Mouse (Mus musculus) stomach, postnatal 0 days (tissue): ENCODE measurements around the gene Arid5b. TPM values are rescaled to one million over a fixed set of nuclear protein-coding genes. Genes with fewer than 3 reads are reported as not detected.

Experiments
- ATAC-seq: fragments of 200-750 bp; cut with Nextera tagmentation; 2 replicates; pipeline ENCODE4 v1.8.0; 2017; ENCODE audit not compliant: low FRiP score, low TSS enrichment
- DNase-seq: peaks from one replicate; pipeline ENCODE4 v3.0.0-alpha.2; 2016; ENCODE audit warnings: low spot score
- H3K27ac ChIP-seq: fragments of 300-500 bp; sonication (generic); replicated peaks from 2 replicates; pipeline ENCODE4 v1.5.1; 2014; ENCODE audit warnings: mild to moderate bottlenecking, control low read depth
- H3K27me3 ChIP-seq: fragments of 300-500 bp; sonication (generic); 2 replicates; pipeline ENCODE4 v1.6.1; 2014; ENCODE audit warnings: low read length; ENCODE audit not compliant: control insufficient read depth, insufficient read depth
- H3K36me3 ChIP-seq: fragments of 300-500 bp; sonication (generic); 2 replicates; pipeline ENCODE4 v1.6.1; 2014; ENCODE audit warnings: low read length, mixed read lengths; ENCODE audit not compliant: control insufficient read depth, insufficient read depth
- H3K4me1 ChIP-seq: fragments of 300-500 bp; sonication (generic); replicated peaks from 2 replicates; pipeline ENCODE4 v1.6.1; 2014; ENCODE audit warnings: antibody characterized with exemption; ENCODE audit not compliant: control insufficient read depth, insufficient read depth
- H3K4me2 ChIP-seq: fragments of 300-500 bp; sonication (generic); replicated peaks from 2 replicates; pipeline ENCODE4 v1.6.1; 2014; ENCODE audit warnings: low read depth, mild to moderate bottlenecking, control low read depth, moderate library complexity
- H3K4me3 ChIP-seq: fragments of 300-500 bp; sonication (generic); 2 replicates; pipeline ENCODE4 v1.5.1; 2014; ENCODE audit warnings: low read depth, low read length, control low read depth
- H3K9ac ChIP-seq: fragments of 300-500 bp; sonication (generic); 2 replicates; pipeline ENCODE4 v1.6.1; 2014; ENCODE audit warnings: mild to moderate bottlenecking, low read length, control low read depth, mixed read lengths
- H3K9me3 ChIP-seq: fragments of 300-500 bp; sonication (generic); 2 replicates; pipeline ENCODE4 v1.6.1; 2016; ENCODE audit warnings: low read length; ENCODE audit not compliant: control insufficient read depth
- CTCF ChIP-seq: IDR thresholded peaks from 2 replicates; pipeline ENCODE4 v1.5.1; 2016; ENCODE audit warnings: antibody characterized with exemption, low read depth, mild to moderate bottlenecking, moderate library complexity
- EP300 ChIP-seq: optimal IDR thresholded peaks from 2 replicates; pipeline ENCODE3; 2016; ENCODE audit warnings: antibody characterized with exemption
- WGBS: fragments of 180-500 bp; shearing (Covaris S2); extraction: QIAGEN DNeasy Blood & Tissue Kit; methylation state at CpG from one replicate; pipeline ENCODE4 v1.1.7; 2014; 5-methylcytosine and 5-hydroxymethylcytosine counted together
- polyA plus RNA-seq: library from polyadenylated mRNA; unstranded; fragments of >200 nt; fragmentation: Nextera tagmentation; extraction: Ambion mirVana; gene quantifications from 2 replicates; pipeline ENCODE4 v1.2.1, GENCODE M21; 2015

Gene Arid5b
- polyA plus RNA-seq, 1 experiment from 2014 or later, result 18.3 TPM

GRCm38 (mm10) chr10:68156646-68157245 lies 121.8 kb downstream of the Arid5b start:
- H3K27me3 ChIP-seq, result no peaks in the 10 kb centered on the region
- TF ChIP-seq CTCF (no peak), EP300 (no peak)
- H3K9ac ChIP-seq, result no peak overlapping the region
- no peak overlapping the region for H3K27ac ChIP-seq
- DNase-seq, result no peak
- no peak for ATAC-seq
- H3K4me2 ChIP-seq, result no peak overlapping the region
- H3K9me3 ChIP-seq, result no peaks in the 10 kb centered on the region
- H3K36me3 ChIP-seq, result no peaks in the 10 kb centered on the region
- H3K4me3 ChIP-seq, result no peak overlapping the region
- 40% methylated on average over 10 of the region's 10 CpGs for WGBS
- peaks cover 4% of the 10 kb centered on the region; the same call in 1 of the 2 replicates for H3K4me1 ChIP-seq

- Histone ChIP-seq H3K27ac (no peak overlapping the region), H3K4me2 (no peak overlapping the region), H3K9me3 (no peaks in the 10 kb centered on the region), H3K4me3 (no peak overlapping the region), H3K27me3 (no peaks in the 10 kb centered on the region), H3K36me3 (no peaks in the 10 kb centered on the region), H3K9ac (no peak overlapping the region), H3K4me1 (peaks cover 4% of the 10 kb centered on the region; the same call in 1 of the 2 replicates)
- WGBS, result 90% methylated on average over 6 of the region's 6 CpGs
- TF ChIP-seq EP300, result no peak
- peak; percentile 41; the same call in 1 of the 2 replicates for TF ChIP-seq CTCF
- DNase-seq (no peak), ATAC-seq (no peak)
Measured at GRCm38 (mm10) chr10:68156159-68156558, 122.4 kb downstream of the Arid5b start.

GRCm38 (mm10) chr10:68155431-68156119 lies 123.0 kb downstream of the Arid5b start:
- no peak for ATAC-seq
- Histone ChIP-seq H3K27me3 (no peaks in the 10 kb centered on the region), H3K27ac (no peak overlapping the region), H3K36me3 (no peaks in the 10 kb centered on the region), H3K9me3 (no peaks in the 10 kb centered on the region), H3K9ac (no peak overlapping the region), H3K4me2 (no peak overlapping the region), H3K4me3 (no peak overlapping the region), H3K4me1 (peaks cover 4% of the 10 kb centered on the region; the same call in 1 of the 2 replicates)
- no peak for DNase-seq
- no peak for TF ChIP-seq CTCF
- no peak for TF ChIP-seq EP300
- 92% methylated on average over 6 of the region's 6 CpGs for WGBS

- Histone ChIP-seq H3K9me3 (no peaks in the 10 kb centered on the region), H3K27ac (no peak overlapping the region), H3K36me3 (no peaks in the 10 kb centered on the region), H3K4me3 (no peak overlapping the region), H3K4me1 (peaks cover 4% of the 10 kb centered on the region; the same call in 1 of the 2 replicates), H3K4me2 (no peak overlapping the region), H3K27me3 (no peaks in the 10 kb centered on the region), H3K9ac (no peak overlapping the region)
- ATAC-seq (no peak), DNase-seq (no peak)
- 88% methylated on average over 14 of the region's 14 CpGs for WGBS
- TF ChIP-seq CTCF (no peak), EP300 (no peak)
Measured at GRCm38 (mm10) chr10:68154046-68154765, 124.3 kb downstream of the Arid5b start.

GRCm38 (mm10) chr10:68153344-68154045 lies 125.0 kb downstream of the Arid5b start:
- H3K9me3 ChIP-seq, result no peaks in the 10 kb centered on the region
- H3K27me3 ChIP-seq, result no peaks in the 10 kb centered on the region
- peaks cover 4% of the 10 kb centered on the region; the same call in 1 of the 2 replicates for H3K4me1 ChIP-seq
- 68% methylated on average over 11 of the region's 11 CpGs for WGBS
- TF ChIP-seq CTCF (no peak), EP300 (no peak)
- H3K4me3 ChIP-seq, result no peak overlapping the region
- H3K4me2 ChIP-seq, result no peak overlapping the region
- no peaks in the 10 kb centered on the region for H3K36me3 ChIP-seq
- H3K27ac ChIP-seq, result no peak overlapping the region
- H3K9ac ChIP-seq, result no peak overlapping the region
- DNase-seq (no peak), ATAC-seq (no peak)
